Mouse (Mus musculus) frontal cortex, adult 2 months (tissue): ENCODE results near the gene Bnip2. TPM values are rescaled to one million over a fixed set of nuclear protein-coding genes. Genes with fewer than 3 reads are reported as not detected.

ENCODE experiments used
- DNase-seq, 2 experiments: peaks; one replicate each; pipeline ENCODE4 v3.0.0; 2022; ENCODE audit warnings: low spot score in 1 of 2; ENCODE audit errors: extremely low spot score in 1 of 2
- polyA plus RNA-seq: library from polyadenylated mRNA; depleted of rRNA; stranded (reverse); fragments of >200 nt; gene quantifications from 2 replicates; pipeline ENCODE4 v1.2.3, GENCODE M21; 2012; rRNA removed

Bnip2 gene
- polyA plus RNA-seq, 1 experiment: 48.0 TPM

- DNase-seq: no peak
Observed at GRCm38 (mm10) chr9:70044865-70045264, 55.6 kb downstream of the Bnip2 start.

- DNase-seq: no peak
Observed at GRCm38 (mm10) chr9:70046255-70046654, 57.0 kb downstream of the Bnip2 start.

GRCm38 (mm10) chr9:70047839-70048238, 58.6 kb downstream of the Bnip2 start:
- no peak for DNase-seq

- DNase-seq: no peak
Observed at GRCm38 (mm10) chr9:70048280-70048679, 59.0 kb downstream of the Bnip2 start.

DNA sequence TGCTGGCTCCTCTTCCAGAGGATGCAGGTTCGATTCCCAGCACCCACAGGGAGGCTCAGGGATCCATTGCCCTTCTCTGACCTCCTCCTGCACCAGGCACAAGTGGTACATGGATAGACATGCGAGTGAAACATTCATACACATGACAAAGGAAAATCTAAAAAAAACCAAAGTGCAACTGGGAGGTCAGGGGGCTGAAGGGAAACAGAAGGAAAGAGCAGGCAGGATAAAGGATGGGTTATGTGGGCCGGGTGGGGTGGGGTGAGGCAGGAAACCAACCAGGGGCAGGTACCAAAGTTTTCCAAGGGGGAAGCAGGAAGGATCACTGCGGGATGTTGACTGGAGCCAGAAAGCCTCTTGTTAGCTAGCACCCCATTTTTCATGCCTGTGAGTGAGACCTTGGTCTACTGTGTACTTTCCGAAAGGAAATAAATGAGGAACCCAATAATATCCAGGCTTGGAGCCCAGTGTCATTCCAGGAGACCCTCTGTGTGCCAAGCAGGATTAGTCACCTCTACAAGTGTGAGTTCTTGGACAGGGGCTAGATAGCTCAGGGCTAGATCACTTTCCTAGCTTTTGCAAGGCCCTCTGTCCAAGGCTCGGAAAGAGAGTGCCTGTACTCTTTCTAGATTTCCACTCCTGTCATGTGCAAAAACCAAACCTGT, 59.6 kb downstream of the Bnip2 start:
- DNase-seq: no peak

DNA sequence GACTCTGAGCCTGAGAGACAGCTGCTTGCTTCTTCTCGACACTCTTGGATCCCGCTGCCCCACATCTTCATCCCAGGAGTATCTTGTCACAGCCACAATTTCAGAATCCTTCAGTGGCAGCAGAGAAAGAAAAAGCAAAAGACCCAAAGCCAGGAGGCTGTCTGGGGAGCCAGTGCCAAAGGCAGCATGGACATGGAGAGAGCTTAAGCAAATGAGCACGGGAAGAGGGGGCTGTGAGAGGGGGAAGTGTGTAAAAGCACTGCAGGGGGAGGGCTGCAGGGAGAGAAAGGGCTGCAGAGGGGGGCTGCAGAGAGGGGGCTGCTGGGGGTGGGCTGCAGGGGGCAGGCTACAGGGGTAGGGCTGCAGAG, 60.1 kb downstream of the Bnip2 start:
- no peak for DNase-seq

GRCm38 (mm10) chr9:70049839-70050238, 60.6 kb downstream of the Bnip2 start:
- DNase-seq: no peak

DNA sequence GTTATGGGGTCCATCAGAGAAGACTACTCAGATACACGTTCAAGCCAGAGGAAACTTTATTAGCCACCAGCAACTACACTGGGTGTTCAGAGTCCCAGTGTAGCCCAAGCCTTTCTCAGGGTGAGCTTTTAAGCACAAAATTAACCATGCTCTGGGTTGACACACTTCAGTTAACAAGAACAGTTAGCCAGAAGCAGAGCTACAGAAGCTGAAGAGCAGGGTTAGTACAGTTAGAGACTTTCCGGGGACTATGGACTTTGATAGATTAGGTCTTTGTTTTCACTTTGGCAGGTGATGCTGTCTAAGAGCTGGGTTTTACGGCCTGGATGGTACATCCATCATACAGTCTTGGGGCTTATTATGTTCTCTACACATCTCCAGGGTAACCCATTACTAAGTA, 63.5 kb downstream of the Bnip2 start:
- no peak for DNase-seq

DNA sequence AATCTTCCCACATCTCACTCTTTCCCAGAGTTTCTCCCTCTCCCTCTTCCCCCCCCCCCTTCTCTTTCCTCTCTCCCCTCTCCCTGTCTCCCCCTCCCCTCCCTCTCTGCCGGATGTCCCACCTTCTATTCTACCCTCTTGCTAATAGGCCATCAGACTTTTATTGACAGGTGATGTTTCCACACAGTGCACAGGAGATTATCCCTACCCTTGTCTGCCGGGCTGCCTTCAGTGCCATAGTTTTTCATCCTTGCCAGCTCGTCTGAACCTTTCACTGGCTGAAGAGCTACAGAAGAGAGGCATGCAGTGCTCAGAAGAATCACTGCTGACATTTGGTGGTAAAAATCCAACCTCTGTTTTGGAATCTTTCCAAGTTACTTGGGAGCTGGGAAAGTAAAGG, 64.1 kb downstream of the Bnip2 start:
- DNase-seq: no peak

Other genes with a start within 250 kb of the Bnip2 start
- gene Foxb1, start 228.5 kb upstream of the Bnip2 start, polyA plus RNA-seq: not detected in 2 replicates
- 72.5 and 78.8 TPM in 2 replicates for gene Gtf2a2, start 23.1 kb downstream of the Bnip2 start, polyA plus RNA-seq
- not detected in 2 replicates for gene Gcnt3, start 48.6 kb downstream of the Bnip2 start, polyA plus RNA-seq
- 121 and 131 TPM in 2 replicates for gene Fam81a, start 153.1 kb downstream of the Bnip2 start, polyA plus RNA-seq
- 7.9 and 8.2 TPM in 2 replicates for gene Myo1e, start 217.9 kb downstream of the Bnip2 start, polyA plus RNA-seq